Comparison of ENCODE assay signal across 9 mouse cellular contexts in genomic region chr8:110629245-110630063, GRCm38 (mm10). TPM values are rescaled to one million over a fixed set of nuclear protein-coding genes. Genes with fewer than 3 reads are reported as not detected.
A peak's percentile ranks its signal among the peaks of the same experiment; 100 is the strongest.
DNase-seq lines count a peak whose midpoint lies in the region; ATAC-seq and TF ChIP-seq lines count a peak whose summit lies in the region.
"Had no signal": no experiment of that assay in that cellular context is flagged by ENCODE, and none has a peak within 500 bp of the region (broad histone marks: within the 10 kb centered on the region; RNA-seq: fewer than 3 reads in every experiment).

No protein-coding gene starts in this region.

- no peak overlapping the region for H3K9ac ChIP-seq in heart, embryonic 11.5 days (ENCODE audit: low read depth, low read length)
- H3K9ac ChIP-seq in embryonic facial prominence, embryonic 11.5 days (replicated peaks; ENCODE audit: low read length): no peak overlapping the region

- H3K36me3 ChIP-seq in heart, embryonic 11.5 days (ENCODE audit: control insufficient read depth, insufficient read depth, low read length): no peaks in the 10 kb centered on the region; the same call in none of the 2 replicates
- no peaks in the 10 kb centered on the region for H3K36me3 ChIP-seq in embryonic facial prominence, embryonic 11.5 days (replicated peaks; ENCODE audit: control insufficient read depth, insufficient read depth, low read depth, low read length)

- no peak overlapping the region for H3K27ac ChIP-seq in heart, embryonic 11.5 days (ENCODE audit: low read depth, low read length)
- H3K27ac ChIP-seq in embryonic facial prominence, embryonic 11.5 days (replicated peaks; ENCODE audit: low read depth, low read length): no peak overlapping the region
- no peak overlapping the region; the same call in 1 of the 2 replicates for H3K27ac ChIP-seq in layer of hippocampus, adult 2 months

- H3K27me3 ChIP-seq in heart, embryonic 11.5 days (ENCODE audit: control insufficient read depth, insufficient read depth, low read length): no peaks in the 10 kb centered on the region
- no peaks in the 10 kb centered on the region for H3K27me3 ChIP-seq in embryonic facial prominence, embryonic 11.5 days (ENCODE audit: control insufficient read depth, insufficient read depth, low read length)

- peak; percentile 65 for DNase-seq in heart, postnatal 4 days
- peak; percentile 14 to 37 for DNase-seq in CD8-positive naive resting alpha-beta T cell, adult 2 months (ENCODE audit: low read depth in 2 of 2, low spot score in 2 of 2)
- peak; percentile 72 for DNase-seq in adrenal gland, postnatal 25 days
- peak; percentile 69 for DNase-seq in embryonic facial prominence, embryonic 11.5 days (ENCODE audit: low spot score)
- peak in 1 of 2 experiments; percentile 68 for DNase-seq in layer of hippocampus, adult 2 months (ENCODE audit: low spot score in 2 of 2)
- peak; percentile 53 for DNase-seq in thymus, postnatal 14 days

- no peaks in the 10 kb centered on the region for H3K4me1 ChIP-seq in heart, embryonic 11.5 days (ENCODE audit: control insufficient read depth, insufficient read depth, low read length)
- no peaks in the 10 kb centered on the region for H3K4me1 ChIP-seq in embryonic facial prominence, embryonic 11.5 days (ENCODE audit: control insufficient read depth, insufficient read depth, low read length)

- H3K9me3 ChIP-seq in heart, embryonic 11.5 days (replicated peaks; ENCODE audit: control insufficient read depth, low read length): no peaks in the 10 kb centered on the region
- no peaks in the 10 kb centered on the region for H3K9me3 ChIP-seq in embryonic facial prominence, embryonic 11.5 days (replicated peaks; ENCODE audit: control insufficient read depth, low read length)

- TF ChIP-seq CTCF in layer of hippocampus, adult 2 months (conservative IDR thresholded peaks at IDR 0.05): peak; percentile 76

- no peak for ATAC-seq in heart, embryonic 11.5 days (replicated peaks; ENCODE audit: insufficient number of reproducible peaks, low FRiP score, low TSS enrichment)
- no peak for ATAC-seq in embryonic facial prominence, embryonic 11.5 days (replicated peaks; ENCODE audit: insufficient number of reproducible peaks, low FRiP score, low TSS enrichment, low read depth)
- ATAC-seq in megakaryocyte, adult 5-6 weeks (ENCODE audit: poor library complexity, severe bottlenecking): peak; percentile 63

- no peak overlapping the region for H3K4me2 ChIP-seq in heart, embryonic 11.5 days
- no peak overlapping the region for H3K4me2 ChIP-seq in embryonic facial prominence, embryonic 11.5 days (ENCODE audit: low read depth, low read length)

- H3K4me3 ChIP-seq in heart, embryonic 11.5 days (ENCODE audit: low read depth, low read length): no peak overlapping the region
- H3K4me3 ChIP-seq in embryonic facial prominence, embryonic 11.5 days (ENCODE audit: low read depth, low read length): no peak overlapping the region
- H3K4me3 ChIP-seq in layer of hippocampus, adult 2 months: no peak overlapping the region
- H3K4me3 ChIP-seq: erythroblast, embryonic 14.5 days had no signal

- 64% methylated on average over 9 of the region's 9 CpGs for WGBS in heart, embryonic 11.5 days (ENCODE audit: insufficient replicate concordance)
- 65% methylated on average over 9 of the region's 9 CpGs for WGBS in embryonic facial prominence, embryonic 11.5 days

RNA-seq across cellular contexts. Expression of gene Vac14, which starts 11.1 kb away (rescaled TPM):
- total RNA-seq in heart, postnatal 4 days (2021): 10 to 100 TPM; 26.7 to 28.1 TPM
- 21.6 and 22.7 TPM in 2 replicates for polyA plus RNA-seq in heart, embryonic 11.5 days (2014; fragmentation: Nextera tagmentation; extraction: Ambion mirVana)
- 34.3 and 35.4 TPM in 2 replicates for total RNA-seq in adrenal gland, postnatal 25 days (2021)
- polyA plus RNA-seq in embryonic facial prominence, embryonic 11.5 days (2014; fragmentation: Nextera tagmentation; extraction: Ambion mirVana): 29.2 and 29.3 TPM in 2 replicates
- total RNA-seq in layer of hippocampus, adult 2 months (2021): 10 to 100 TPM; 22.8 to 23.4 TPM
- 36.1 and 37.6 TPM in 2 replicates for total RNA-seq in megakaryocyte, adult 5-6 weeks (2015)
- 24.3 and 25.5 TPM in 2 replicates for total RNA-seq in megakaryocyte, adult 5-6 weeks (2017)
